Mouse (Mus musculus) c-Kit-positive CD71-positive TER-119-positive erythroid progenitor cells, embryonic 14.5 days (primary cell): ENCODE results near the gene Fcer1g.

Source experiments
- DNase-seq: peaks from one replicate; pipeline ENCODE4 v3.0.0-alpha.2; 2013; ENCODE audit warnings: low spot score

Gene Fcer1g

DNA sequence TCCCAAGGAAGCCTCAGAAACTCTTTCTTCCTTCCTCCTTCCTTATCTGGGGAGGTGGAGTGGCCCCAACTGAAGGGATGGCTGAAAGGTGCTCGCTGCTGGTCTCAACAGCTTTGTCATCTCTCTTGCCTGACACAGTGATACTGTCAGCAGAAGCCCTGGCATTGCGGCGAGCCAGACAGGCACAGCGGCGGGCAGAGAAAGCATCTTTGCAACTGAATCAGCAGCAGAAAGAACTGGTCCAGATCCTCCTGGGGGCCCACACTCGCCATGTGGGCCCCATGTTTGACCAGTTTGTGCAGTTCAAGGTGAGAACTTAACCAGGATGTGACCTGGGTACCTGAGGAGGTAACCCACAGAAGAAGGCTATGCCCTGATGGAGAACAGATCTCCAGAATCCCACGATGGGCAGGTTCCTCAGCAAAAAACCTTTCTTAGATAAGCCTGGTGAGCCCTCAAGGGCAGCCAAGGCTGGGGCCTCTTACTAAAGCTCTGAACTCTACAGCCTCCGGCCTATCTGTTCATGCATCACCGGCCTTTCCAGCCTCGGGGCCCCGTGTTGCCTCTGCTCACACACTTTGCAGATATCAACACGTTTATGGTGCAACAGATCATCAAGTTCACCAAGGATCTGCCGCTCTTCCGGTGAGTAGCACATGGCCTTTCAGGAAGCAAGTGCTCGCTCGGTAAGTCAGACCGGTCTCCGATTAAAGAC is 17.8 kb downstream of the Fcer1g start:
- no peak for DNase-seq

DNA sequence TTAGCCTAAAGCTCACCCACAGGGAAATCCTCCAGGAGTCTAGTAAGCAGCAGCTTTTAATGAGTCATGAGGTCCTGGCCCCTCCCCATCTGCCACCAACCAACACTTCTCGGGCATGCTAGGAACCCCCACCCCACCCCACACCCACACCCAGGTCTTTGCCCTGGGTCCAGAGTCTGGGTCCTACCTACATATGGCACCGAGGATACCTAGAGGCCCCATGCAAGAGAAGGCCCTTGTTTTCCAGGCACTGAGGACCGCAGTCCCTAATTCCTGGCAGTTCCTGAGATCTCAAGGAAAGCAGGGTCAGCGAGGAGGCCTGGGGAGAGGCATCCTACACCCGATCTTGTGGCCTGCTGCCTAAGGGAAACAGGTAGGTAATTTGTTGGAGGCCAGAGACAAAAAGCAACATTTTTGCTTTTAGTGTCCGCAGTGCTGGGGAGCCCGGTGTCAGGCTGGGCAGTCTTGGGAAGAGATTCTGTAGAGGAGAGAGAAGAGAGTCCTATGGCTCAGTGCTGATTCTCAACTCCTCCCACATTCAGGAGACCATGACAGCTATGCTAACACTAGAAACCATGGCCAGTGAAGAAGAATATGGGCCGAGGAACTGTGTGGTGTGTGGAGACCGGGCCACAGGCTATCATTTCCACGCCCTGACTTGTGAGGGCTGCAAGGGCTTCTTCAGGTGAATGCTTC is 20.2 kb downstream of the Fcer1g start, which contains the start of gene Nr1i3:
Nr1i3 (plus strand) TSS at position 170 of the 696 bp plus-strand sequence.
- no peak for DNase-seq

DNA sequence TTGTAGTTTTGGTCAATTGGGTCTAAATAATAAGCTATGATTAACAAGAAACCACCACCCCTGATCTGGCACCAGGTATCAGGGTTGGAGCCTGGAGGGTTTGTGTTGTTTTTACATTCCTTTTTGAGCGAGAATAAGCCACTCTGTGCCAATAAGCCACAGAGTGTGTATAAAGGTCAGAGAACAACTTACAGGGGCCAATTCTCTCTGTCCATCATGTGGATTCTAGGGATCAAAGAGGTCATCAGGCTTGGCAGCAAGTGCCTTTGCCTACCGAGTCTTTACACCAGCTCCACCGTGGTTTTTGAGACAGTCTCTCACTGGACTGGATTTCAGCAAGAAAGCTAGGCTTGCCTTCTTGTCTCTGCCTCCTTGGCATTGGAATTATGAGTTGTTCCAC is 21.3 kb downstream of the Fcer1g start:
- no peak for DNase-seq

DNA sequence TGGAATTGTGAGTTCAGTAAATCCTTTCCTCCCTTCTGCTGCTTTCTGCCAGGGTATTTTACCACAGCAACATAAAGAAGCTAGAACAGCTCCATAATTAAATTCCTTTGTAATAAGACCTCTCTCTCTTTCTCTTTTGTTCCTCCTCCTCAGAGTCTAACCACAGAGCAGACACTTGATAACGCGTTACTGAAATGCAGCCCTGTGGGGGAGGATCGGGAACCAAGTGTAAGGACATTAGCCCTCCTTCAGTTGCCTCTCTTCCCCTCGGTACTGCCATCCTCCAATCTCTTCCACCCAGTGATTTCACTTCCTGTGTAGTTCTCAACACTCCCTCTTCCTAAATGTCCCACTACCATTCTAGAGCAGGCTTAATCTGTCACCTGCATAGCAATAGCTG is 24.8 kb downstream of the Fcer1g start:
- no peak for DNase-seq

DNA sequence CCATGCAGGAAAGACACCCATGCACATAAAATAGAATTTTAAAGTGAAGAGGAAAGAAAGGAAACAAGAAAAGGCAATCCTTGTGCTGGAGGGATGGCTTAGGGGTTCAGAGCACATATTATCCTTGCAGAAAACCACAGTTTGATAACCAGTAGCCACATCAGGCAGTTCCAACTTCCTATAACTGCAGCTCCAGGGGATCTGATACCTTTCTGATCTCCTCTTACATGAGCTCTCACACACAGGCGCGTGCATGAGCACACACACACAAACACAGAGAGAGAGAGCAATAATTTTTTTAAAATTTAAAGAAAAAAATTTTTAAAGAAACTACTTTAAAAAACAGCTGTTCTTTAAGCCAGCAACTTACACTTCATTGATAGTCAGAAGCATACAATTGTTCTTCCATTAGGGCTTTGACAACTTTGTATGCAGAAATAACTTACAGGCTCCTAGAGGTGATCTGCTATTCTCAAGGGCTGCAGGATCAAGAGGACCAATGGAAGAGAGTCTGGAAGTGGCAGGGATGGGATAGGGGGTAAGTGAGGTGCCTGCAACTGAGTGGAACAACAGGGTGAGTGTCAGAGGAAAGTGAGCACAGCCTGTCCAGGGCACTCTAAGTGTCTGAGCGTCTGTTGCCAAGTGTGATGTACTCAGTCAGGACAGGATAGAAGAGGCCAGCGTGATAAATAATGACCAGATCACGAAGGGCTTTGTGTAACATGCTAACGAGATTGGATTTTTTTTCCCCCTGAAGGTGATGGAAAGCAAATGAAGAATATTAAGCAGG is 28.3 kb downstream of the Fcer1g start:
- no peak for DNase-seq

DNA sequence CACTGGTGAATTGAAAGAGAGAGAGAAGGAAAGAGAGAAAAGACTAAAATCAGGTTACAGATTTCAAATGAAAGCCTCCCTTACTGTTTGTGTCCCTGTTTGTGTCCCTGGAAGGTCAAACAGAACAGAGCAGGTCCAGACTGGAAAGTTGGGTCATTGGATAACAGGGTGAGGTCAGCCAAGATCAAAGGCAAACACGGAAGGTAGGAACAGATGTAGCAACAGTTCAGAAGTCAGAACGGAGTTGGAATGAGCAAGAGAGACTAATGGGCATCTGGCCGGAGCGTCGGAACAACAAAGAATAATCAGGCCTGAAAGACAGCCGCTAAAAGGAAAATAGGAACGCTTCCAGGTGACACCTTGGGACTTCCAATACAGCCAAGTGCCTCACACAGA is 29.9 kb downstream of the Fcer1g start:
- DNase-seq: no peak

DNA sequence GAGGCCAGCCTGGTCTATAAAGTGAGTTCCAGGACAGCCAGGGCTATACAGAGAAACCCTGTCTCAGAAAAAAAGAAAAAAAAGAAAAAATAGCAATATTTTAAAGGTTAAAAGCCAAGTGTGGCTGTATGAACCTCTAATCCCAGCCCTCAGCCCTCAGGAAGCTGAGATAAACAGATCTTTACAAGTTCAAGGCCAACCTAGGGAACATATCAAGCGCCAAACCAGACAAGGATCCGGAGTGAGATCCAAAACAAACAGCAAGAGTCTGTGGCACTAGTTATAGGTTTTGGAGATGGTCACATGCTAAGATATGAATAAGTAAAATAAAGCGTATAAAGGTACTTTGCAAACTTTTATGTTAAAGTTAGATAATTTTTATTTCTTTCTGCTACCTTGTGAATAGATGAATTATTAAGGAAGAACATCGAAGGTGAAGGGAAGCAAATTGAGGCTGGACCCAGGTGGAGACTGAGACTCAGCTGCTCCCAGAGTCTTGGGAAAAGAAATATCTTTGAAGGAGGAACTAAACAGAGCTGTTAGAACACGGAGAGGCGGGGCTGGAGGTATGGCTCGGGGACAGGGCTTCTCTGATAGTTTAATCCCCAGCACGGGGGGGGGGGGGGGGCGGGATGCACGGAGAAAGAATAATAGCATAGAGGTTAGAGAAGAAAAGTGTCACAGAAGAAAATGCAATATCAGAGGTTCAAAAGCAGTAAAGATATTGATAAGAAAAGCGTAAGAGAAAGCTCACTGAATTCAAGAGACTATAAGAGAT is 30.5 kb downstream of the Fcer1g start:
- no peak for DNase-seq

DNA sequence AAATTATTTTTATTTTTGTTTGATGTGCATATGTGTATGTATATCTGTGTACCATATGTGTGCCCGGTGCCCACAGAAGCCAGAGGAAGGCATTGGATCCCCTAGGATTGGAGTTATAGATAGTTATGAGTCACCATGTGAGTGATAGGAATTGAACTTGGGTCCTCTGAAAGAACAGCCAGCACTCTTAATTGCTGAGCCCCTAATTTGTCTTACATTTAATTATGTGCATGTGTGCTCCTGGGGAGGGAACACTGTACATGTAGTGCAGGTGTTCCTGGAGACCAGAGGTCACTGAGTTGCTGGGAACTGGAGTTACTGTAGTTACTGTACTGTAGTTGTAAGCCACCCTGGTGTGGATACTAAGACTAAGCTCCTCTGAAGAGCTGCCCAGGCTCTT is 33.4 kb downstream of the Fcer1g start:
- no peak for DNase-seq

DNA sequence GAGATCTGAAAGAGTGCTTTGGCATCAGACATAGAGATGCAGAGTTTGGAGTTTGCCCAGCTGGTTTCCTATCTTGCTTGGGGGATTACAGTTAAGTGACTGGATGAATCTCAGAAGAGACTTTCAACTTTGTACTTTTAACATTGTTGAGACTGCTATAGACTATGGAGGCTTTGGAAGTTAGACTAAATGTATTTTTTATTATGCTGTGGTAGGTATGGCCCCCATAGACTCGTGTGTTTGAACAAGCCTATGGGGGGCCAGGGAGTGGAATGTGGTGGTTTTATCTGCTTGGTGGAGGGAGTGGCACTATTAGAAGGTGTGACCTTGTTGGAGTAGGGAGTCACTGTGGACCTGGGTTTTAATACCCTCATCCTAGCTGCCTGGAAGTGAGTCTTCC is 34.6 kb downstream of the Fcer1g start:
- DNase-seq: no peak

DNA sequence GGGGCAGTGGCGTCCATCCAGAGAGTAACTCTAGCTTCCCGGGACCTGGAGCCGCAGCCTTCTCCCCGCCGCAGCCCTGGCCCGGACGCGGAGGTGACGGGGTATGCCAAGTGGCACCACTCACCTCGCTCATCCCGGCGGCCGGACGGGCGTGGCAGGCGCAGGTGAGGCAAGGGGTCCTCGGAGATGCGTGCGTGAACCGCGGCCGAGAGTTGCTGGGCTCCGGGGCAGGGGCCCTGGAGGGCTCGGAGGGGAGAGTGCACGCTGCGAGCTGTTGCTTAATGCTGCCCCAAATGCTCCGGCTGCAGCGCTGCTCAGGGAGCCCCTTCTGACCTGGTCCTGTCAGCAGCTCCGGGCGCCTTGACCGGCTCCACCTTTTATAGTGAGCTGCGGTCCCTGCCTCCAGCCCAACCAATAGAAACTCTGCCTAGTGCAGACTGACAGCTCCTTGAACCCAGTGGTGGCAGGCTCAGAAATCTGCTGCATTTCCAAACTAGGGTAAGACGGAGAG is 38.2 kb downstream of the Fcer1g start, which contains the start of gene Pcp4l1:
Pcp4l1 (minus strand) TSS at position 382 of the 511 bp plus-strand sequence.
- DNase-seq: no peak

DNA sequence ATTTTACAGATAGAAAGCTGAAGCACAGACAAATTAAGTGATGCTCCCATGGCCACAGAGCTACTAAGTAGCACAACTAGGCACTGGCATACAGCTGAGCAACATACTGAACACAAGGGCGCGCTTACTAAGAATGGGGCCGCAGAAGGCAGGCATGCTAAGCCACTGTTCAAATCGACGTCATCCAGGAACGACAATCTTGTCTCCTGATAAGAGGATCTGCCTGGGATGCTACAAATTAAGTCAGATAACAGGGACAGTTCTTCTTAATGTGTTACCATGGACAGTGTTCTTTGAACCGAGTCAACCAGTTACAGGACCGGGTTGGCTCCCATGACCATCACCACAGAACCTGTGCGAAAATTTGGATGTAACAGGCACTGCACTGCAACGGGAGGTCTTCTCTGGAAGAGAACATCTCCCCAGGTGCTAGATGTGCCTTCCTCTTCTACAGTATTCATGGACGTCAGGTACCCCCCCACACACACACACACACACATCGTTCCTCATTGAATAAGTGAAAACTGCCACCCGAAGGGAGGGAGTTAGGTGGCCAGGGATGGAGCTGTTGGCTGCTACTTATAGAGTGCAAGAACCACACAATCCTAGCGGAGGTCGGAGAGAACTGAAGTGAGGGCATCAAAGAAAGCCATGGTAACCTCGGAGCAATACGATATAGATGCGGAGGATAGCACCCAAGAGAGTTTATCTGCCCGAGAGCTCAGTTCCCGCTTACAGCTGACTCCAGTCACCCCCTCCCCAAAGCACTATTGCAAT is 38.9 kb downstream of the Fcer1g start:
- DNase-seq: no peak

DNA sequence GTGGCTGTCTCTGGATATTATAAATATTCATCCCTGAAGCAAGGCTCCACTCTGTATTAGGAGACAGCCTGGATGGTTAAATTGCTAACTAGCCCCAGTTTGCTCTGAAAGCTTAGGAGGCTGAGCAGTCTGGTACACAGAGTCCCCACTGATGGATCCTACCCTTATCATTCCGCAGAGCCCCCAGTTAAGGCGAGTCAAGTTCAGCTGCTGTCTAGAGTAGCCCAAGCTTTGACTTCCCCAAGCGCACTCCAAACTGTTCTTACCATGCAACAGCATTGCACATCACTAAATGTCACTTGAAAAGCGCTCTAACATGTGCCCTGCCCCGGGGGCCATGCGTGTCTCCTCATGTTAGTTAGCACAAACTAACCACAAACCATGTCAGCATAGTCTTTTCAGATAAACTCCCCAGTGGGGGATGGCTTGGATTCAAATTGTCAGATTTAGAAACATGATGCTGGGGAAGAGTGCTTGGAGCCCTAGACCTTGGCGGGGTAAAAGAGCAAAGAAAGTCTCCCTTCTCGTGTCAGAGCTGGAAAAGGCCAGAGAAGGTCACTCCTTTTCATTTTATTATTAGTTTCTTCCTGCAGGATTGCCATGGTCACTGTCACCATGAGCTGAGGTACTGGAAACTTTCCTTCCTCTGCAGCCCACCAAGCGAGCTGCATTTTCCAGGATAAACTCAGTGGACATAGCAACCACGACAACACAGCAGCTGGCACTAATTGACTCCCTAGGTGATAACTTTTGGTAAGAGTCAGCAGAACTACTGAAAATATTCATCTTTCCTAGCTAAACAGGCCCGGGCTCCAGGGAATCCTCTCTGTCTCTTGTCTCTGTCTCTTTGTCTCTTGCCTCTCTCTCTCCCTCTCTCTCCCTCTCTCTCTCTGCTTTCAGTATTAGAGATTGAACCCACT is 40.0 kb downstream of the Fcer1g start:
- DNase-seq: no peak

DNA sequence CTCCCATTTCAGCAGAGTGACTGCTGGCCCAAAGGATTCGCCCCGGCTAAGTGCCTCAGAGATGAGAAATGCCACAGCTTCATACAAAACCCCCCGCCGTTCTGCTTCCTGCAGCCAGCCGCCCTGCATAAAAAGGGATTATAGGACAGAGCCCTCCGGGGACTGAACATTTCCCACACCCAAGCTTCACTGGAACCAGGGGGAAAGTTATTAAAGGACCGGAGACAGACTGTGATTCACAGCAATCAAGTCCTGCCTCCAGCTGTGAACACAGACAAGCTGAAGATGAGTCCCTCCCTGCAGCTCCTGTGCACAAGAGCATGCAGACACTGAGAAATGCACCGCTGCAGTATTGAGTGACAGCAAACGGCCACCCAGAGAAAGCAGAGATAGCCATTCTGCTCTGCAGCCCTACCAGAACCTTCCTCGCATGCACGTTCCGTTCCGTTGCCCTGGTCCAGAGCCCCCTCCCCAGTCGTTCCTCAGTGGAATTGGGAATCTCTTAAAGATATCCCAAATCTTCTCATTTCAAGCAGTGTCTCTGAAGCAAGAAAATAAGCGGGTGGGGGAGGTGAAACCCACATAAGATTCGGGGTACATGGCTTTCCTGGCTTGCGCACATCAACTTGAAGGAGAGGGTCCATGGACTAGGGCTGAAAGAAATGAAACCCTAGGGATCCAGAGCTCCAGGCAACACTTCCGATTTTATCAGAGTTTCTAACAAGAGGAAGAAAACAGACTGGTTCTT is 40.9 kb downstream of the Fcer1g start:
- DNase-seq: no peak

DNA sequence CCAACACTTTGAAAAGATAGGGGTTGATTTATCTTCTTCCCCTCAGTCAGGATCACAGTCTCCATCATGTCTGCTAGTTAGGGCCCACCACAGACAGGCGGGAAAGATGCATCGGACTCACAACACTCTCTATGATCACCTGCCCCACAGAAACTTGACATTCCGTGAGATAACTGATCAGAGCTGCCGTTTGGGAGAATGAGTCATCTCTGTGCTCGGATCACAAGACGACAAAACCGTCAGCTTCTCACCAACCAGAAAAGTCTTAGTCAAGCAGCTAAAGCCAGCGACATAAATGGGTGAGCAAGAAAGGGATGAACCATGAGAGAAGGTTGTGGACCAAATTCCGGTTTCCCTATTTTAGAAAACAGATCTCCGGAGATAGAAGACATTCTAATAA is 41.9 kb downstream of the Fcer1g start:
- DNase-seq: no peak

DNA sequence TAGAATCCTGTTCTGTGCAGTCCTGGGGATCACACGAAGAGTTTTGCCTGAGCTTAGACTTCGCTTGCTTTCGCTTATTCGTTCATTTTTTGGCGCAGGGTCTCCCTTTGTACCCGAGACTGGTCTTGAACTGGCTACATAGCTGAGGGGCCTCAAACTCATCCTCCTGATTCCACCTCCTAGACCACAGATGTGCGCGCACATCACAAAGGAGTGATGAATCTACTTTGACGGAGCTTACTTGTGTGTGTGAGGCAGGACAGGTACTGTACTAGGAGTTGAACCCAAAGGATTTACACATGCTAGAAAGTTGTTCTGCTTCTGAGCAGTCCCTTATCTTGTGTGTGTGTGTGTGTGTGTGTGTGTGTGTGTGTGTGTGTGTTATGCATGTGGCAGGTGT is 43.3 kb downstream of the Fcer1g start:
- DNase-seq: no peak

DNA sequence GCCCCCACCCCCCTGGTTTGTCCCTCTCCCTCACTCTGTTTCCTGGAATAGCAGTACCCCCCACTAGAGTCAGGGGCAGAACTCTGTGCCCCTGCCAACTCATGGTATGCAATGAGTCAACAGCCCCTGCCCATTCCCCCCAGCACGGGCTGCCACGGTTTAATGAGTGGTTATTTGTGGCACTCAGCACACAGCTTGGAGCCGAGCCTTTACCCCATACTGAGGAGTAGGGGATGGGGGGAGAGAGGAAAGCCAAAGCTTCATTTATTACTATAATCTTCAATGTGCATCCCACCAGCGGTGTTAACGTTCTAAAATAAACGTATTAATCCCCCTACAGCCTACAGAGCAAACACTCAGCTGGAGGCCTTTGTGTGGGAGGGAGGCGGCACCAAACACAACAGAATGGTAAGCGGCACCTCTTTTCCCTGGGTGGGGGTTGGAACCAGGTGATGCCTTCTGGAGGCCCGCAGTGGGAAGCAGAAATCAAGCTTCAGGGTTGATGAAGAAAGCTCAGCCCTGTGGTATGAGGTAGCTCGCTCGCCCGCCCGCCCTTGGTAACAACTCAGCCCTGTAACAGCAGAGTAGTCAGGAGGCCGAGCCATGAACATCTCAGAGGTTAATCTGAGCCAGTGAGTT is 44.6 kb downstream of the Fcer1g start:
- no peak for DNase-seq

DNA sequence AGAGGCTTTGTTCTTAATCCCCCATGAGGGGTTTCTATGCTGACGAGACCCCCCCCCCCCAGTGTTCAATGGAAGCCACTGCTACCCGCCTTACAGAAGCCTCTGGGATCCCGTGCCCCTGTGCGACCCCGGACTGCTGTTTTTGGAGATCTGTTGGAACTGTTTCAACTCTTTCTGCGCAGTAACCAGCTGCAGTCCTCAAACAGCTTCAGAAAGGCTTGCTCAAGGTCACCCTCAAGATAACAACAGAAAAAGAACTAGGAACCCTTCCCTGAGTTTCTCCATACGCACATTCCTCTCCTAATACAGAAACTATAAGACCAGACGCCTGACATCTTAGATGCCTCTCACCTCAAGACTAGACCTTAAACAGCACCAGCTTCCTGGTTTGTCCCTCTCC is 45.1 kb downstream of the Fcer1g start:
- DNase-seq: no peak

DNA sequence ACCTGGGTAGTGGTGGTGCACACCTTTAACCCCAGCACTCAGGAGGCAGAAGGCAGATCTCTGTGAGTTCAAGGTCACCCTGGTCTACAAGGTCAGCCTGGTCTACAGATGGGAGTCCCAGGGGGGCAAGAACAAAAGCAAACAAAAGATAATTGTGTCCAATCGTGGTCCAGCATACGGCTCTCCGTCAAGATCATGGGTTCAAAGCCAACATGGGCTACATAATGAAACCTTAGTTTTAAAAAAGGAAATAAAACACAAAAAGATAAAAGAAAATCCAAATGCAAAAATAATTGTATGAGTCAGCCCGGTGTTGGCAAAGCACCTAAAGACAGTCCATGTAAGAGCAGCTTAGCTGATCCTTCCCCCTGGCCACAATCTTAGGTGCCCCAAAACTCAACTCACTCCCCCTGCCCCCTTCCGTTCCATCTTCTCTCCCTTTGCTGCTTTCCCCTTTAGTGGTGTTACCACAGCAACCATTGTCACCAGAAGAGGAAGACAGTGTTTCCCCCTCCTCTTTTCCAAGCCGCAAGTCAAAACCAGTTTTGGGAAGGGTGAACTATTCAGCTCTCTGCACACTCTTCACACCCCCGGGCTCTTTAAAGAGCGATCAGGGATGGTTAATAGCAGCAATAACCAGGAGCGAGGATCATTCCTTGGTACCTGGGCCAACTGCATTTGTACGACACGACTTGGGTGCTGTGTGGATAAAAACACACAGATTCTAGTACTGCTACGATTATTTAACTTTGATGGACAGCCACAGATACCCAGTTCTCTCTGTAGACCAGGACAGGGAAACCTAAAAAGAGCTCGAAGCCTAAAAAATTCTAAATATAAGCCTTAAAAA is 46.1 kb downstream of the Fcer1g start:
- DNase-seq: no peak
